Mouse (Mus musculus): ENCODE measurements at regions not wholly inside any gene's neighbourhood (a gene's known extent, or its start where the extent isn't known, plus 50 kb on each side); places are given as distances from the start of the nearest gene placed in this dataset.
A peak's percentile ranks its signal among the peaks of the same experiment; 100 is the strongest.

GRCm38 (mm10) chr6:89242371-89243288 is 119.8 kb downstream of the Plxna1 start:
- intact Hi-C loops (cut with DNase I) = loop anchor here (5.0 kb wide), 1 partner anchor 310 kb away; no protein-coding TSS in a partner anchor
- DNase-seq = peak; percentile 49 to 68

DNA sequence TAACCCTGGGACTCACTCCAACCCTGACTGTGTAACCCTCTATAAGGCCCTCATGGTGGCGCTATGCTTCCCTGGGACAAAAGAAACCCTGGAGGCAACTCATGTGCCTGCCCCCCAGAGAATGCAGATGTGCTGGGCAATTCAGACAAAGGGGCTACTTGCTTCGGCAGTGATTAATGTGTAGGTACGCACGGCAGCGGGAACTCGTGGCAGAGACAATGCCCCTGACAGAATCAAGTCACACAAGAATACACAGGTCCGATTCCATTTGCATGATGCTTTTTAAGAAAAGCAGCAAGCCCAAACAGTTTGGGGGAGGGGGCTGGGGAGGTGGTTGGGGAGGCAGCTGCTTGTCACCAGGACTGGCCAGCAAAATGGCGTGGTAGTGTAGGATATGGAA is 116.9 kb downstream of the Plxna1 start:
- intact Hi-C loops (cut with DNase I) = no loop called here
- no peak for DNase-seq

DNA sequence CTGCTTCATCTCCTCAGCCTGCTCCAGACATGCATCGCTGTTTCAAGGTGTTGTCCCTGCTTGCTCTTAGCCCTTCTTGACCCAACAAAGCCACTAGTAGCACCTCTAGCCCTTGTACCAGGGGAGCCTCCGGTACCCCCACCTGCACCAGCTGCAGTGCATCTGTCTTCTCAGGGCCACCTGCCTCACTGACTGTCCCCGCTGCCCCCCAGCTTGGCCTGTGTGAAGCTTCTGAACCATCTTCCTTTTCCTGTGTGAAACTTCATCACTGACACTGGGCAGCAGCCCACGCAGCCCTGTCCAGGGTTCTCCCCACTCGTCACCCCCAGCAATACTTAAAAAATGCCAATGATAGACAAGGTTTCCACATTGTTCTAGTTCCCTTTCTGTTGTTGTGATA is 116.2 kb downstream of the Plxna1 start:
- no peak for DNase-seq
- intact Hi-C loops (cut with DNase I) = no loop called here

DNA sequence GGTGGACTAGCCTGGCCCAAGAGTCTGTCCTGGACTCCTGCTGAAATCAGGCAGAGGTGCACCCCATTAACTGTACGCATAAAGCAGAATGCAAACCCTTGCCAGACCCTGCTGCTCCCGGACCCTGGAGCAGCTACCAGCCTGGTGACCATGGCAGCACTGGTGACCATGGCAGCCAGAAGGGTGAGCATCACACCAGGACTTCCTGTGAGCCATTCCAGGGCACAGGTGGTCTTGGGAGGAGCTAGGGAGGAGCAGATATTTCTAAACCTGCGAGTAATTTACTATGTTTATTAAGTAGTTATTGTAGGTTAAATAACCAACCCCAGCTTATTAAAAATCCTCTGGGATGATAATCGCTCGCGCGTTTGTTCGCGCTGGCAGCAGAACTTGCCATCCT is 113.8 kb downstream of the Plxna1 start:
- DNase-seq = no peak
- intact Hi-C loops (cut with DNase I) = no loop called here

- intact Hi-C loops (cut with DNase I) = no loop called here
- DNase-seq = no peak
Measured at GRCm38 (mm10) chr6:89249303-89249702, 113.1 kb downstream of the Plxna1 start.

DNA sequence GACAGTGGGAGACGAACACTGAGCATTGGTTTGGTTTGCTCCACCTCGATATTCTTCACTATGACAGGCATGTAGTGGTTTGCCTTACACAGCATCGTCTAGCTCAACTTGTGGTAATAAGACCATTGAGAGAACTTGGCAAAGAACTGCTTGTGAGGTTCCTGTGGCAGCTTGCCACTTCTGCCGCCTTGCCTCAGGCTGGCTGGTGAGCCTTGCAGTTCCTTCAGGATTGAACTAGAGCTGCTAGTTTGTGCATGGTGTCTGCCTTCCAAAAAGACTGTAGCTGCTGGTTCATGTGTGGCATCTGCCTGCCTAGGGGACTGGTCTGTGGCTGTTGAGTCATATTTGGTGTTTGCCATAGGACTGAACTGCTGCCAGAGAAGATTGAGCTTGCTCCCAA is 110.8 kb downstream of the Plxna1 start:
- DNase-seq = no peak
- intact Hi-C loops (cut with DNase I) = no loop called here

GRCm38 (mm10) chr6:89256022-89256421 is 106.4 kb downstream of the Plxna1 start:
- intact Hi-C loops (cut with DNase I) = no loop called here

GRCm38 (mm10) chr6:89256630-89257292 is 105.7 kb downstream of the Plxna1 start:
- no peak for DNase-seq
- intact Hi-C loops (cut with DNase I) = no loop called here

More at GRCm38 (mm10) chr6:89256022-89256421, 106.4 kb downstream of the Plxna1 start:
- no peak for DNase-seq

DNA sequence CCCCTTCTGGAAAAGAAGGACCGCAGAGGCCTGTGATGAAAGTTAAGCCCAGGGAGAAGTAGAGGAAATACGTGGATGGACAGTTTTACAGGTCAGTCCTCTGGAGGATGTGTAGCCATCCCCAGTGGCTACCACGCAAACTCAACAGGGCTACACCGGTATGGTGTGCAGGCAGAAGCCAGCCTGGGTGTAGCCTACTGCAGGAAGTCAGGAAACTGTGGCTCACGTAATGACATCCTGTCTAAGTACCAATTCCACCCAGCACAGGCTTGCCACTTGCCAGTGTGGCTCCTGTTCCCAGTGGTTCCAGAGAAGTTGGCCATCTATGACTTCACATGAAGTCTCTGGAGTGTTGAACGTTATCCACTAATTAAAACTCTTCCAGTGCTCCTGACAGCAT is 105.0 kb downstream of the Plxna1 start:
- intact Hi-C loops (cut with DNase I) = no loop called here
- DNase-seq = no peak

DNA sequence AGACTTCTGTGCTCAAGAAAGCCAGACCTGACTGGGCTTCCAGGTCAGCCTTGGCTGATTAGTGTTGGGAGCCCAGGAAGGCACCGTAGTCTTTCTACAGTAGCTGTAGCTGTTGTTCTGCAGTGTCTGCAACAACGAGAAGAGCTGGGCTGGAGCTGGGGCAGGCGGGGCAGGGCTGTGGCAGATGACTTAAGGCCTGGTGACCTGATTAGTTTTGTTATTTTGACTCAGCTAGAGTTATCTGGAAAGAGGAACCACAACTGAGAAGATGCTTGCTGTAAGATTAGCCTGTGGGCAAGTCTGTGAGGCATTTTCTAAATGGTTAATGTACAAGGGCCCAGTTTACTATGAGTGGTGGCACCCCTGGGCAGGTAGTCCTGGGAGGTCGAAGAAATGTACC is 104.3 kb downstream of the Plxna1 start:
- no peak for DNase-seq
- intact Hi-C loops (cut with DNase I) = no loop called here

GRCm38 (mm10) chr6:89259406-89259994 is 102.9 kb downstream of the Plxna1 start:
- no peak for DNase-seq
- intact Hi-C loops (cut with DNase I) = no loop called here

DNA sequence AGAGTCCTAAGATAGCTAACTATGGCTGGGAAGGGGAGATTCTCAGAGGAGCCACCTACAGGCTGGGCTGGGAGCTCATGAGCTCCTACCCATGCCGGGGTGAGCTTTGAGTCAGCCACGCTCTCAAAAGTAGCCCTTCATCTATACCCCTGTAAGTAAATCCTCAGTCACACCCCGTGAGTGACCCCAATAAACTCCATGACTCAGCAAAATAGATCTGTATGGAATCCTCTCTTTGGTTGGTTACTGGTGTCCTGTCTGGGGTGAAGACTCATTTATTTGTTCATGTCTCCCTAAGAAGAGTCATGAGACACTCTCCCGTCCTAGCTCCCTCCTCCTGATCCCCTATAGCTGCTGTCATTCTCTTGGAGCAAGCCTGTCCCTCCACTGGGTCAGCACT is 99.5 kb downstream of the Plxna1 start:
- intact Hi-C loops (cut with DNase I) = no loop called here

DNA sequence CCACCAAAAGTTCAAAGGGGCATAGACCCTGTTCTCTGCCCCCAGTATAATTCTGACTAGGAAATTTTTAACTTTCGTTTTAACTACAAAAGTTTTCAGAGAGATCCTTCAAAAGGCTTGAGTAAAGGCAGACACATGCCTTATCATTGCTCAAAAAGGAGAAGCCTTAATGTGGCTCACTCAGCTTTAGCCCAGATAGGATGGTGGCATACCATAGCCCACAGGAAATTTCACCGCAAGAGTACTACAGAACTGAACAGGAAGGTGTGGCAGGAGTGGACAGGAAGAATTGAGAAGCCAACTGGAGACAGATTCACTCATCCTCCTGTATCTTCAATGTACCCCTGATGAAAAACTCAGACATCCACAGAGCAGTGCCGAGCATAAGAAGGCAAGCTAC is 97.1 kb downstream of the Plxna1 start:
- intact Hi-C loops (cut with DNase I) = no loop called here
- no peak for DNase-seq

More for the DNA sequence above, 99.5 kb downstream of the Plxna1 start:
- no peak for DNase-seq

Measured in heart, postnatal 14 days (tissue).